Mouse (Mus musculus) Muller cell, postnatal 12 days (primary cell): ENCODE measurements at regions not wholly inside any gene's neighbourhood (a gene's known extent, or its start where the extent isn't known, plus 50 kb on each side); places are given as distances from the start of the nearest gene placed in this dataset.
A peak's percentile ranks its signal among the peaks of the same experiment; 100 is the strongest.

Experiments
- DNase-seq: peaks from one replicate; pipeline ENCODE4 v3.0.0-alpha.2; 2015; ENCODE audit errors: inconsistent ontology term

- no peak for DNase-seq
Observed at GRCm38 (mm10) chr2:77358176-77358575, 77.8 kb upstream of the Sestd1 start.

GRCm38 (mm10) chr2:77356798-77357197 is 76.4 kb upstream of the Sestd1 start:
- DNase-seq: no peak

GRCm38 (mm10) chr2:77351987-77352628 is 71.7 kb upstream of the Sestd1 start:
- DNase-seq: no peak

- no peak for DNase-seq
Observed at GRCm38 (mm10) chr2:77347027-77347426, 66.6 kb upstream of the Sestd1 start.

GRCm38 (mm10) chr2:77343736-77344440 is 63.5 kb upstream of the Sestd1 start:
- no peak for DNase-seq

GRCm38 (mm10) chr2:77342416-77342815 is 62.0 kb upstream of the Sestd1 start:
- no peak for DNase-seq

- peak; percentile 91 for DNase-seq
Observed at GRCm38 (mm10) chr2:77341575-77342332, 61.4 kb upstream of the Sestd1 start.

GRCm38 (mm10) chr2:77340076-77340475 is 59.7 kb upstream of the Sestd1 start:
- DNase-seq: no peak

GRCm38 (mm10) chr2:77337786-77338406 is 57.5 kb upstream of the Sestd1 start:
- DNase-seq: no peak

- DNase-seq: no peak
Observed at GRCm38 (mm10) chr2:77337318-77337717, 56.9 kb upstream of the Sestd1 start.

GRCm38 (mm10) chr2:77336810-77337209 is 56.4 kb upstream of the Sestd1 start:
- DNase-seq: no peak

- DNase-seq: no peak
Observed at GRCm38 (mm10) chr2:77334706-77335105, 54.3 kb upstream of the Sestd1 start.

GRCm38 (mm10) chr2:77333394-77334079 is 53.1 kb upstream of the Sestd1 start:
- DNase-seq: no peak
